Mouse (Mus musculus) R1 (cell line): Measurements from ENCODE around the gene Impdh1.
A peak's percentile ranks its signal among the peaks of the same experiment; 100 is the strongest.
"Not testable (repeated sequence)": the region's sequence is repeated elsewhere in the genome, so short reads cannot be mapped to it uniquely, and the experiment has no call there.

Experiments used
- DNase-seq: peaks from one replicate; pipeline ENCODE4 v3.0.0-alpha.2; 2018; ENCODE audit warnings: low read depth, low spot score

Impdh1 gene

GRCm38 (mm10) chr6:29215881-29216501 is at the start of gene Impdh1:
Gene Impdh1 (minus strand): TSS chr6:29216364.
- DNase-seq: peak; percentile 91

GRCm38 (mm10) chr6:29264456-29264781 is 48.3 kb upstream of the Impdh1 start:
- DNase-seq: no peak

GRCm38 (mm10) chr6:29263650-29264455 is 47.7 kb upstream of the Impdh1 start:
- peak; percentile 66 for DNase-seq

DNA sequence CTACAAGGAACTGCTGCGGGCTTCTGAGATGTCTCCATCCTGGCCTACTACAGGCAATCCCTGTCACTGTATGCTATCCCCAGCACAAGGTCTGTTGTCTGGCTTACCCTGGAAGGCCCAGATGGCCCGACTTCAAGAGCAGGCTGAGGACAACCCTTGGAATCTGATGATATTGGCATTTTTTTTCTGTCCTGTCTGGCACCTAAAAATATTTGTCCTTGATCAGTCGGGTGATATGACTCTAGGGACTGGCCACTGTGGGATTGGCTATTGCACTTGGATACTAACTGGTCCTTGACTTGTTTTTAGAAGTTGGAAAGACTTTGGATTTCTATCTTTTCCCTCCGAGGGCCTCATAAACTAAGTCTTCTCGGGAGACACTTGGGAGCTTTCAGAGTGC is 45.7 kb upstream of the Impdh1 start:
- DNase-seq: no peak

- no peak for DNase-seq
Observed at GRCm38 (mm10) chr6:29259418-29259817, 43.3 kb upstream of the Impdh1 start.

DNA sequence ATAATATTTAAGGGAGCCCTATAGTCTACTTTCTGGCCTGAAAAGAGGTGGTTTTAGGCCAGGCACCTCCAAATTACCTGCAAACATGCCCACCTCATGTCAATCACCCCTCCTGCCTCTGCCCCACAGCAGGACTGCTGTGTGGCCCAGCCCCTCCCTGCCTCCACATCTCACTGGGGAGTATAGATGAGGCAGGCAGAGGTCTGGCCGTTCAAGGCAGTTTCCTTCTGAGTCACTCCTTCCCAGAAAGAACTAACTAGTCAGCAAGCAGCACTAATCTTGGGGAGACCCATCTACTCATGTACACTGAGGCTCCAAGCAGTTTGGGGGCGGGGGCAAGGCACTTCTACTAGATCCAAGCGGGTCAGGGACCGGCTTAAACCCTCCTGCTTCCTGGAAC is 30.9 kb upstream of the Impdh1 start:
- DNase-seq: no peak

GRCm38 (mm10) chr6:29246585-29246984 is 30.4 kb upstream of the Impdh1 start:
- DNase-seq: no peak

DNA sequence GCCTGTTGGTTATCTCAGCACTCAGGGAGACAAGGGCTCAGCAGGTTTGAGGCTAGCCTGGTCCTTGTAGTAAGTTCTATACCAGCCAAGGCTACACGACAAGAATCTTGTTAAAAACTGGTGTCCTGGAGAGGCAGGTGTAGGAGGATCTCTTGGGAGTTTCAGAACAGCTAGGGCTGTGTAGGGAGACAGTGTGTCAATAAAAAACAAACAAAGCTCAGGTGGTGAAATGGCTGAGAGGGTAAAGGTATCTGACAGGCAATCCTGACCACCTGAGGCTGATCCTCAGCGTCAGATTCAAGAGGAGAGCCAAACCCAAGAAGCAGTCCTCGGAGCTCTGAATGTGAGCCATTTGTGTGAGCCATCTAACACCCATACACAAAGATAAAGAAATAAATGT is 30.0 kb upstream of the Impdh1 start:
- no peak for DNase-seq

- DNase-seq: peak; percentile 82
Observed at GRCm38 (mm10) chr6:29245272-29246120, 29.3 kb upstream of the Impdh1 start.

DNA sequence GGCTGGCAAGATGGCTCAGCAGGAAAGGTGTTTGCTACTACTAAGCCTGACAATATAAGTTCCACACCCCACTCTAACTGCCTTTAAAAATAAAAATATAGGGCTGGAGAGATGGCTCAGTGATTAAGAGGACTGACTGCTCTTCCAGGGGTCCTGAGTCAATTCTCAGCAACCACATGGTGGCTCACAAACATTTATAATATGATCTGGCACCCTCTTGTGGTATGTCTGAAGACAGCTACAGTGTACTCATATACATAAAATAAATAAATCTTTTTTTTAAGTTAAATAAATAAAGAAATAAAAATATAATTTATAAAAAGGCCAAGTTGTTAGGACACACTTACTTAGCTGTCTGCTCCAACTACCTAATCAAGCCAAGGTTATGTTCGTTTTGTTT is 26.1 kb upstream of the Impdh1 start:
- peak; percentile 61 for DNase-seq

DNA sequence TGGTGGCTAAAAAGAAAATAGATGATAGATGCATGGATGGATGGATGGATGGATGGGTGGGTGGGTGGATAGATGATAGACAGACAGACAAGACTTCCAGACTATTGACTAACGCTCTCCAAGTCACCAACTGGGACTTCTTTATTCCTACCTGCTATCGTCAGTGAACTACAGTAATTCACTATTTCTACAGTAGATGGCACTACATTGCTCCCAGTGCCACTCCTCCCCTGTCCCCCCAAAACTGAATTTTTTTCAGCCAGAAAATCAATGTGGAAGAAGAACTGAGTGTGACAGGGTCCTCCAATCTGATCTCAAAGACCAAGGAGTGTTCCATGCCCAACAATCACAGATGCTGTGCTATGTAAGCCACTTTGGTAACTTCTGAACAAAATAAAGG is 25.5 kb upstream of the Impdh1 start:
- peak; percentile 58 for DNase-seq

GRCm38 (mm10) chr6:29240806-29241205 is 24.6 kb upstream of the Impdh1 start:
- DNase-seq: peak; percentile 82

- DNase-seq: peak; percentile 73
Observed at GRCm38 (mm10) chr6:29234272-29234671, 18.1 kb upstream of the Impdh1 start.

GRCm38 (mm10) chr6:29233710-29234109 is 17.5 kb upstream of the Impdh1 start:
- no peak for DNase-seq

DNA sequence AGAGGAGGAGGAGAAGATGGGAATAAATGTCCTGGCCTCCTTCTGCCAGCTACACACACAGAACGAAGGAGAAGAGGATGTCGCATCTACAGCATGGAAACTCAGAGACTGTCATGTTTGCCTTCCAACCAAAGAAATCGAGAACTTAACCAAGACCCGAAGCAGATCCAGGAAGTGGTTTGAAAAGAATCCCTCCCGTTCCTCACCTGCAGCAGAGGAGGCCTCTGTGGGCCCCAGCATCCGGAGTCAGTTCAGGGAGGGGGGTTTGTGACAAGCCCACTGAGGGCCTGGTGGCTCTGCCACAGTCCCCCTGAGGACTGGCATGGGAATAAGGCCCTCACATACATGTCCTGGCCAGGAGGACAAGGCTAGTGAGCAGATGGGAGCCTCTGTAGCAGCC is 16.2 kb upstream of the Impdh1 start:
- DNase-seq: no peak

- no peak for DNase-seq
Observed at GRCm38 (mm10) chr6:29231799-29232198, 15.6 kb upstream of the Impdh1 start.

DNA sequence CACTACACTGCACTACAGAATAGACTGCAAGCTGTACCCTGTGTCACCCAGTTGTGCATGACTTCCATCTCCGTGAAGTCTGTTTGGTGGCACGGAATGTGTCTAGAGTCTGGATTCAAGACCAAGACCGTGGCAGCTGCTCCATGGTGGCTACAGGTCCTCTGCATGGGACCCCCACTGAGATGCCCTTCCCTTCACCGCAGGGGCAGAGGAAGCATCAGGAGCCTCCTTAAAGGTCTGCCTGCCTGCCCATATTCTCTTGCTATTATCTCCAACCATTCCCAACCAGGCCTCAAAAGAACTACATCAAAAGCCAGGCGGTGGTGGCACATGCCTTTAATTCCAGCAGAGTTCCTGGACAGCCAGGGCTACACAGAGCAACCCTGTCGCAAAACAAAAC is 14.2 kb upstream of the Impdh1 start:
- DNase-seq: peak; percentile 62

DNA sequence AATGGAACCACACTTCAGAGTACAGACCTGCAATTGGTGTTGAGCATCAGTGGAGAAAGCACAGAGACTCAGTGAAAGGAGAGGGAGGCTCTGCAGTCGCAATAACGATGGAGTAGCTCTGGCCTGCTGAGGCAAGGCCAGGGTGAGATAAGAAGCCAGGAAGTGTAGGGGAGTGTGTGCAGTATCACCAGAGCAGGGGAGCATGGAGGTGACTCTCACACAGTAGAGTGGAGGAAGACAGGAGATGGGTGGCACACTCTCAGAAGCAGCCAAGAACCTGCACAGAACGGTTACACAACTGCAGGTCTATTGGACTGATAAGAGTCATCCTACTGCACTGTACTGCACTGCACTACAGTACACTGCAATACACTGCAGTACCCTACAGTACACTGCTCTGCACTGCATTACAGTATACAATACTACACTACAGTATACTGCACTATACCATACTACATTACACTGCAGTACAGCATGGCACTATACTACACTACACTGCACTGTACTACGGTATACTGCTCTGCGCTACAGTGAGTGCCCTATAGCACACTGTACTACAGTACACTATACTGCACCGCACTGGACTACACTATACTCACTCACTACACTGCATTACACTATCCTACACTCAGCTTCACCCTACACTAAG is 13.2 kb upstream of the Impdh1 start:
- DNase-seq: no peak

- DNase-seq: not testable (repeated sequence)
Observed at GRCm38 (mm10) chr6:29217717-29218116, 1.6 kb upstream of the Impdh1 start.

DNA sequence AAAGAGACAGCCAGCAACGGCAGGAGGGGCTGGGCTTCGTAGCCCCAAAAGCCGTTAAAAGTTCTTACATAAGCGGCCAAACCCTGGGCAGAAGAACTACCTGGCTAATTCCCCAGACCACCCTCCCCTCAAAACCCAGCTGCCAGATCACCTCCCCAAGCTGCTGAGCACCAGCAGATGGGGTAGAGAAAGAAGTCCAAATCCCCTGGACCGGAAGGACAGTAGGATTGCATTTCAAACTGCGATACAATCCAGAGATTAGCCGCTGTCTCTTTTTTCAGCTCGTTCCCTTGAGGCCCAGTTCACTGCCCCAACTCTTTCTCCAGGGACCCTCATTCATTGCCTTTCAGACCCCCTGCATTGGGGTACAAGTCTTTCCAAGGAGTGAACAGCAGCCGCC is 983 bp downstream of the Impdh1 start:
- DNase-seq: no peak

DNA sequence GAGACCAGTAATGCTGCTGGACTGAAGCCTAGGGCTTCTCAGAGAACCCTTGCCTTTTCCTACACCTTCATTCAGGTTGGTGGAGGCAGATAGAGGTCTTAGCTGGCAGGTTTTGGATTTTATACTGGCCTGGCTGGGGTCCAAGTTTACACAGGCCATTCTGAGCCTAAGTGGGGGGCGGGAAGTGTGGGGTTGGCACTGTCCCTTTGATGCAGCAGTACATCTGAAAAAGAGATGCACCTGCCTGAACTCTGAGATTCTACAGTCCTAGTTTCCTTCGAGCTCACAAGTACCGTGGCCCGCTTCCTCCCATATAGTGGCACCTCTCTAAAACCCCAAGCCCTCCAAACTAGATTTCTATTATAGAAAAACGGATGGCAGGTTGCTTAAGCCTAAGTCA is 1.4 kb downstream of the Impdh1 start:
- DNase-seq: no peak

- no peak for DNase-seq
Observed at GRCm38 (mm10) chr6:29214245-29214644, 1.9 kb downstream of the Impdh1 start.
